Mouse (Mus musculus): ENCODE data around the gene Adh4.

The Adh4 gene

GRCm38 (mm10) chr3:138415121-138415690 is at the start of gene Adh4:
Gene Adh4, plus strand, starts transcription at chr3:138415466.
- TF ChIP-seq GATA4 (IDR thresholded peaks at IDR 0.05; ENCODE audit: insufficient replicate concordance, low read length): no peak

DNA sequence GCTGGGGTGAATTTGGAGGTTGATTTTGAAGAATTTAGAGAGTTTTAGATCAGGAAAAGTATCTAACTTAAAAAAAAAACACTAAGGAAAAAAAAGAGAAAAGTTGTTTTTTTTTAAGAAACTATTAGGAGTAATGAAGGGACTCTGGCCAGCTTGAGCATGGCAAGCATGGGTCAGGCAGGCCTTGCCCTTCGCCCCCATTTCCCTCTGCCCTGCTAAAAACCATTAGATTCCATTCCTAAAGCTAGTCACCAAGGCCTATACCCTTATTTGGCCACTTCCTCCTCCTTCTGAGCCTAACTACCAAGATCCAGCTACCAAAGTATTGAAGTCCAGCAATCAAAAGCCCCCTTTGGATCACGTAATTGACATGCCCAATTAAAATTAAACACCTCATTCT is 49.1 kb upstream of the Adh4 start:
- TF ChIP-seq GATA4 (IDR thresholded peaks at IDR 0.05; ENCODE audit: insufficient replicate concordance, low read length): no peak

DNA sequence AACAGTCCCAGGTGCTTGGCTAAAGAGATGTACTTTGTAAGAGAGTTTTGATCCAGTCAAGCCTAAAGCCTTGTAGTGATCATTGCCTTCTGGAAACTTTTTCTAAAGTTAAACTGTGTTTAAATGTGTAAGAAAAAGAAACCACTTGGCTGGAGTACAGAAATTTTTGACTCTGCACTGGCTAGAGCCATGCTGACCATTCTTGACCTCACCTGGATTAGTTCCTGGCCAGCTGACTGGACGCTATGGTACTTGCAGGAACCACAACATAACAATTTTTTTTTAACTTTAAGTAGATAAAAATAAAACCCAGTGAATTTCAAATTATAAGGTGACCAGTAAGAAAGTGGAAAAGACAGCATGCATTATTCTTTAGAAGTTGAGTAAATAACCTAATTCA is 45.7 kb upstream of the Adh4 start:
- no peak for TF ChIP-seq GATA4 (IDR thresholded peaks at IDR 0.05; ENCODE audit: insufficient replicate concordance, low read length)

DNA sequence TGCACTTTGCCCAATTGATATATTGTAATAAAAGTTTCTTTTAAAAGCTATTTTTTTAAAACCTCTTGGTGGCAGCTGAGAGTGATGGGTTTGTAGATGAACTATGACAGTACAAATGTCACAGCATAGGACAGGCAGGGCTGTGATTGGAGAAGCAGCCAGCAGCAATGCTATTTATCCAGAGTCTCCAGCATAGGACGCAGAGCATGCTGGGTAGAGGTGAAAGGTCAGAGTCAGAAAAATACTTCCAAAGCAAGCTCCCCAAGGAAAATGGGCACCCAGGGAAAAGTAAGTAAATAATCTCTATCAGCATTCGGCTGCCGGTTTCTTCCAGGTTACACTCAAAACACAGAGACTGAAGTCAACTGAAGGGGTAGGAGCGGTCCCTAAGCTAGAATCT is 41.3 kb upstream of the Adh4 start:
- no peak for TF ChIP-seq GATA4 (IDR thresholded peaks at IDR 0.05; ENCODE audit: insufficient replicate concordance, low read length)

- TF ChIP-seq GATA4 (IDR thresholded peaks at IDR 0.05; ENCODE audit: insufficient replicate concordance, low read length): no peak
These were observed 40.1 kb upstream of the Adh4 start for GRCm38 (mm10) chr3:138375148-138375547.

DNA sequence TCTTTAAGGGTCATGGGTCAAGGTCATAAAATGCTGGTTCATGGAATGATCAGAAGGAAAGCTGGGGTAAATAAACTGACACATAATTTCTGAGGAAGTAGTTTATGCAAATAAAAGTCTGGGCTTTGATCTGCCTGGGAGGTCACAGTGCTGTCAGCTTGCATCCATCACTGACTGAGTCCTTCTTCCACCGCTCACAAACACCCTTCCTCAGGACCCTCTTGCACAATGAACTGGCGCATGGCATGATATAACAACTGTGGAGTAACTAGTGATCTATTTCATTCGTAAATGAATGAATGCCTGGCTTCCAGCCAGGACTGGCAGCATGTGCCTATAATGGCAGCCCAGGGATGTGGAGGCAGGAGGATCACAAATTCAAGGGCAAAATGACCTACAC is 34.1 kb upstream of the Adh4 start:
- no peak for TF ChIP-seq GATA4 (IDR thresholded peaks at IDR 0.05; ENCODE audit: insufficient replicate concordance, low read length)

DNA sequence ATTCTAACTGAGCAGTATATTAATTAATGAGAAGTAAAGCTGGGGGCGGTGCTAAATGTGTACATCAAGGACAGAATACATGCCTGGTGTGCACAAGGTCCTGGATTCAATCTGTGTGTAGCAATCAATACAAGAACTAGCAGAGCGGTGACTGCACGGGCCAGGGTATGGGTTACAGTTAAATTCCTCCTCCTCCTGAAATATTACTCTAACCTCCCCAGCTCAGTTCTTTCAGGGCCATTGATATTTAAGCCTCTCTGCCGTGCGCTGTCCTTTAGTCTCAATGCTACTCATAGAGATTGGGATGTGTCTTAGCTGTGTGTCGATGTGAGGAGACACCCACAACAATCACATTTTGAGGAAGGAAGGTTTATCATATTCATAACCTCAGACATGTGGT is 28.1 kb upstream of the Adh4 start:
- TF ChIP-seq GATA4 (IDR thresholded peaks at IDR 0.05; ENCODE audit: insufficient replicate concordance, low read length): no peak

DNA sequence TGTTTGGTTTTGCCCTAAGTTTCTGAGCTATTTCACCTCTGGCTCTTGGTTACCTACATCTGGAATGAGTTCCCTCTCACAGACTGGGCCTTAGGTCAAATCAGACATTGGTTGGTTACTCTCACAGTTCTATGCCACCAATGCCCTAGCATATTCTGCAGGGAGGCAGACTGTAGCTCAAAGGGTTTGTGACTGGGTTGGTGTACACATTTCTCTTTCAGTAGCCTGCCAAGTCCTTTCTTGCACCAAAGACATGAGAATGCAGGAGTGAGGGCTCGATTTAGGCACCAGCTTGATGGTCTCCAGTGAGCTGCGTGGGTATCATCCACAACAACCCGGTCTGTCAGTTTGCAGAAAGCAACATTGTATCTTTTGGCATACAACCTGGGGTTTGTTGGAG is 10.4 kb upstream of the Adh4 start:
- TF ChIP-seq GATA4 (IDR thresholded peaks at IDR 0.05; ENCODE audit: insufficient replicate concordance, low read length): no peak

DNA sequence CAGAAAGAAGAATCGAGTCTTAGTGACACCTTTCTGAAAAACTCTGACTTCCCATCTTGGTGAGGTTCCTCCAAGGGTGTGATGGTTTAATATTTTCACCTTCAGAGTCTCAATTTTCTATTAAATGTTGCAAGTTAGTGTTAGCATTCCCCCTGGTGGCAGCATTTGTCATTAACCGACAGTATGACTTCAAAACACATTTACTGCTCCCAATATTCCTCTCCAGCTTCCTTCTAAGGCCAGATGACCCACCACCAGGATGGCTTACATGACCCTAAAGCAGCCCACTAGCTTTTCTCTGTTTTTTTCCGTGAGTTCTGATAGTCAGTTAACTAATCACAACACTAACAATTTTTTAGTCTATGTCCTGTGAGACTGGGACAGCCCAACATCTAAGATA is 9.9 kb upstream of the Adh4 start:
- TF ChIP-seq GATA4 (IDR thresholded peaks at IDR 0.05; ENCODE audit: insufficient replicate concordance, low read length): no peak

DNA sequence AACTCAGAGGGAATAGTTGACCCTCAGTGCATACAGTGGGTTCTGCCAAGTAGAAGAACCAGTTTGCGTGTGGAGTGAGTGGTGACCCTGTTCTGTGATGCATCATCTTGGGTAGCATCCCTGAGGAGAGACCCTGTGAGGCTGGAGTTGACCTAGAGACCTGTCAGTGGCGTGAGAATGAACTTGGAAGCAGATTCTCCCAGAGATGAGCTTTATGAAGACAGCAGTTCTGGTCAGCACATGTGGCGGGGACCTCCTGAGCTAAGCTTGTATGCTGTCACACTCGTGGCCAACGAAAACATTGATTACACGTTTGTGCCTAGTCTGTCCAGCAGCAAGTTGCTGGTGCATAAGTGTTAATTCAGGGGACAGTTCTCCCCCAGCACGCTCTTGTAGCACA is 9.4 kb upstream of the Adh4 start:
- no peak for TF ChIP-seq GATA4 (IDR thresholded peaks at IDR 0.05; ENCODE audit: insufficient replicate concordance, low read length)

GRCm38 (mm10) chr3:138407920-138408319 is 7.3 kb upstream of the Adh4 start:
- TF ChIP-seq GATA4 (IDR thresholded peaks at IDR 0.05; ENCODE audit: insufficient replicate concordance, low read length): no peak

GRCm38 (mm10) chr3:138409585-138409984 is 5.7 kb upstream of the Adh4 start:
- TF ChIP-seq GATA4 (IDR thresholded peaks at IDR 0.05; ENCODE audit: insufficient replicate concordance, low read length): no peak

- peak; percentile 15; the same call in 1 of the 2 replicates for TF ChIP-seq GATA4 (IDR thresholded peaks at IDR 0.05; ENCODE audit: insufficient replicate concordance, low read length)
These were observed 5.1 kb upstream of the Adh4 start for GRCm38 (mm10) chr3:138410211-138410610.

- TF ChIP-seq GATA4 (IDR thresholded peaks at IDR 0.05; ENCODE audit: insufficient replicate concordance, low read length): no peak
These were observed 4.1 kb downstream of the Adh4 start for GRCm38 (mm10) chr3:138419369-138419768.

GRCm38 (mm10) chr3:138420385-138420784 is 5.1 kb downstream of the Adh4 start:
- TF ChIP-seq GATA4 (IDR thresholded peaks at IDR 0.05; ENCODE audit: insufficient replicate concordance, low read length): no peak

DNA sequence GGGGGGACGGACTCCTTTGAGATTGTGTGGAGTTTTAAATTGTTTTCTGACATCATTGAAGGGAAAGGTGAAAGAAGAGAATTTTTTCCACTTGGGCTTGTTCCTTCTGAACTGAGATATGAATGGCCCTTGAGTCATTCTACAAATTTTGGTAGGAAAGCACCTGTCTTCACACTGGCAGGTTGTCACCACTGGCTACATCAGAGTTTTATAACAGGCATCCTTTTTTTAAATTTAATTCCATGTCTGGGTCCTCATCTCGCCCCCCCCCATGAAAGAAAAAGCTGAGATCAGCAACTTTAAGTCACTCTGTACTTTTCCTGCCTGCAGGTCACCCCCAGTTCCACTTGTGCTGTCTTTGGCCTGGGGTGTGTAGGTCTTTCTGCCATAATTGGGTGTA is 8.4 kb downstream of the Adh4 start:
- no peak for TF ChIP-seq GATA4 (IDR thresholded peaks at IDR 0.05; ENCODE audit: insufficient replicate concordance, low read length)

DNA sequence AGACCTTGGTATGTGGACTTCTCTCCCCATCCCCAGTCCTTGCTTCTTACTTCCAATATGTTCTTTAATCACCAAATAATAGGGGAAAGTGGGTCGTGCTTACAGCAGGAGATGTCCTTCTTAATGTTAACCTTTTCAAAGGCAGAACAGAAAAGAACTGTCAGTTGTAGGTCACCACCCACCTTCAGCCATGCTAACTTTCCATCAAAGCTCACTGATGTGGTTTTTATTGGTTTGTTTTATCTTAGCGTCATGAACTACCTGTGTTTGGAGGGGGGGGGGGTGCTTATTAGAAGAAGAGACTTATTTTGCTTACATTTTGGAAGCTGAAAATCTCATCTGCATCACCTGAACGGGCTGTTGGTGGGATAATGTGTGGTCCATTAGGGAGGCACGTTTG is 9.0 kb downstream of the Adh4 start:
- TF ChIP-seq GATA4 (IDR thresholded peaks at IDR 0.05; ENCODE audit: insufficient replicate concordance, low read length): no peak

All from liver, adult (tissue).